In the genomic region with DNA sequence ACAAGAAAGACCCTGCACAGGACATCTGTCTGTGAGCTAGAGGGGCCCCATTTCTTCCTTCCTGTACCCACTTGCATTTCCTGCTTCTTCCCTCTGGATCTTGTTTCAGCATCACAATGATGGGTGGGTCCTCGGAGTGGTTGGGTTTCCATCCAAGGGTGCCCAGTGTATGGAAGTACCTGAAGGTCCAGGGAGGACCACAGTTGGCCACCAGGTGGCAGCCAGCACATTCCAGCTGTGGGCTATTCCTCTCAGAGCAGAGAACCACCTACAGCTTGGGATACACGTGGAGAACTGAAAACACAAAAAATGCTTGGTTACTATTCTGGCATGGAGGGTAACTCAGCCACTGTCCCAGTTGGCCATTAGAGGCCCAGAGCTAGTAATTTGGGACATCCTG, we compare ENCODE assay signal across 10 mouse cellular contexts. TPM values are rescaled to one million over a fixed set of nuclear protein-coding genes. Genes with fewer than 3 reads are reported as not detected.
DNase-seq lines count a peak whose midpoint lies in the region; ATAC-seq and TF ChIP-seq lines count a peak whose summit lies in the region.
"Had no signal": no experiment of that assay in that cellular context is flagged by ENCODE, and none has a peak within 500 bp of the region (broad histone marks: within the 10 kb centered on the region; RNA-seq: fewer than 3 reads in every experiment).

No protein-coding gene starts in this region.

- no peaks in the 10 kb centered on the region for H3K79me3 ChIP-seq in C2C12 (ENCODE audit: low read depth)

- TF ChIP-seq EP300 in heart, postnatal 0 days (IDR thresholded peaks at IDR 0.05; ENCODE audit: low read depth) = no peak

- no peaks in the 10 kb centered on the region for H3K79me2 ChIP-seq in C2C12 (ENCODE audit: control insufficient read depth, insufficient read depth)

- no peak for ATAC-seq in forebrain, embryonic 15.5 days (replicated peaks)
- ATAC-seq in heart, postnatal 0 days (ENCODE audit: insufficient read depth, low read depth) = peak; percentile 81
- peak; percentile 54; the same call in 1 of the 2 replicates for ATAC-seq in stomach, embryonic 16.5 days (ENCODE audit: insufficient read depth, low FRiP score)

- TF ChIP-seq POLR2A in brain, embryonic 14.5 days (IDR thresholded peaks at IDR 0.05; ENCODE audit: borderline replicate concordance, extremely low read depth, insufficient read depth, insufficient read length, poor library complexity, severe bottlenecking) = no peak

- no peak overlapping the region for H3ac ChIP-seq in C2C12 (ENCODE audit: control insufficient read depth, insufficient read length, low read depth)

- peaks cover 13% of the 10 kb centered on the region; the same call in 1 of the 2 replicates for H3K4me1 ChIP-seq in forebrain, embryonic 10.5 days
- peaks cover 14% of the 10 kb centered on the region for H3K4me1 ChIP-seq in forebrain, embryonic 15.5 days
- H3K4me1 ChIP-seq in heart, postnatal 0 days (ENCODE audit: control insufficient read depth, insufficient read depth) = no peaks in the 10 kb centered on the region
- no peaks in the 10 kb centered on the region; the same call in 1 of the 2 replicates for H3K4me1 ChIP-seq in stomach, embryonic 16.5 days (ENCODE audit: control insufficient read depth, insufficient read depth, low read length)

- no peaks in the 10 kb centered on the region for H3K27me3 ChIP-seq in forebrain, embryonic 10.5 days (ENCODE audit: poor library complexity, severe bottlenecking)
- H3K27me3 ChIP-seq in forebrain, embryonic 15.5 days = no peaks in the 10 kb centered on the region
- peaks cover 41% of the 10 kb centered on the region for H3K27me3 ChIP-seq in C2C12 (ENCODE audit: control insufficient read depth, insufficient read depth, insufficient read length)
- H3K27me3 ChIP-seq in heart, postnatal 0 days (ENCODE audit: control insufficient read depth, insufficient read depth, low read length) = no peaks in the 10 kb centered on the region
- H3K27me3 ChIP-seq in stomach, embryonic 16.5 days (ENCODE audit: control insufficient read depth, insufficient read depth, low read length) = no peaks in the 10 kb centered on the region

- H3K4me3 ChIP-seq in forebrain, embryonic 10.5 days = no peak overlapping the region
- H3K4me3 ChIP-seq in forebrain, embryonic 15.5 days = no peak overlapping the region
- no peak overlapping the region for H3K4me3 ChIP-seq in C2C12 (ENCODE audit: insufficient read depth, poor library complexity, severe bottlenecking)
- no peak overlapping the region for H3K4me3 ChIP-seq in heart, postnatal 0 days (ENCODE audit: low read depth, low read length)
- H3K4me3 ChIP-seq in stomach, embryonic 16.5 days (replicated peaks; ENCODE audit: low read length) = no peak overlapping the region

- DNase-seq in forebrain, embryonic 10.5 days (ENCODE audit: extremely low spot score, low spot score) = peak; percentile 28
- DNase-seq in brain, embryonic 14.5 days (ENCODE audit: low read depth) = peak; percentile 60
- peak; percentile 51 for DNase-seq in heart, postnatal 0 days (ENCODE audit: low spot score)
- peak; percentile 83 for DNase-seq in kidney, postnatal 10 days
- peak; percentile 74 to 77 for DNase-seq in lung, postnatal 4 days

- WGBS in forebrain, embryonic 10.5 days = 65% methylated on average over 2 of the region's 2 CpGs
- WGBS in forebrain, embryonic 15.5 days = 45% methylated on average over 2 of the region's 2 CpGs
- 19% methylated on average over 2 of the region's 2 CpGs for WGBS in heart, postnatal 0 days
- 26% methylated on average over 2 of the region's 2 CpGs for WGBS in stomach, embryonic 16.5 days

- no peaks in the 10 kb centered on the region for H3K9me3 ChIP-seq in forebrain, embryonic 10.5 days
- no peaks in the 10 kb centered on the region for H3K9me3 ChIP-seq in forebrain, embryonic 15.5 days
- H3K9me3 ChIP-seq in heart, postnatal 0 days (replicated peaks; ENCODE audit: control insufficient read depth, low read length) = no peaks in the 10 kb centered on the region
- H3K9me3 ChIP-seq in stomach, embryonic 16.5 days (replicated peaks; ENCODE audit: control insufficient read depth, low read length) = no peaks in the 10 kb centered on the region

- H3K27ac ChIP-seq in forebrain, embryonic 10.5 days = no peak overlapping the region
- H3K27ac ChIP-seq in forebrain, embryonic 15.5 days (replicated peaks) = no peak overlapping the region
- no peak overlapping the region for H3K27ac ChIP-seq in heart, postnatal 0 days (ENCODE audit: low read depth)
- H3K27ac ChIP-seq in stomach, embryonic 16.5 days (ENCODE audit: low read length) = no peak overlapping the region

- H3K36me3 ChIP-seq in forebrain, embryonic 10.5 days (replicated peaks) = no peaks in the 10 kb centered on the region
- H3K36me3 ChIP-seq in forebrain, embryonic 15.5 days = no peaks in the 10 kb centered on the region
- no peaks in the 10 kb centered on the region for H3K36me3 ChIP-seq in C2C12 (ENCODE audit: control insufficient read depth, insufficient read depth)
- no peaks in the 10 kb centered on the region for H3K36me3 ChIP-seq in heart, postnatal 0 days (replicated peaks; ENCODE audit: control insufficient read depth, insufficient read depth, low read length)
- no peaks in the 10 kb centered on the region for H3K36me3 ChIP-seq in stomach, embryonic 16.5 days (ENCODE audit: control insufficient read depth, insufficient read depth, low read length)

- TF ChIP-seq CTCF in C2C12 (IDR thresholded peaks at IDR 0.05; ENCODE audit: control insufficient read depth, insufficient read depth, insufficient read length) = peak; percentile 57
- TF ChIP-seq CTCF in brain, embryonic 14.5 days (IDR thresholded peaks at IDR 0.05; ENCODE audit: borderline replicate concordance, extremely low read depth, insufficient read depth, insufficient read length) = peak; percentile 79
- TF ChIP-seq CTCF in heart, postnatal 0 days (IDR thresholded peaks at IDR 0.05; ENCODE audit: low read depth) = peak; percentile 94

- no peak overlapping the region for H3K9ac ChIP-seq in forebrain, embryonic 15.5 days (replicated peaks)
- no peak overlapping the region for H3K9ac ChIP-seq in heart, postnatal 0 days (replicated peaks; ENCODE audit: low read depth, low read length)
- H3K9ac ChIP-seq in stomach, embryonic 16.5 days (ENCODE audit: low read length) = no peak overlapping the region

- no peak overlapping the region for H3K4me2 ChIP-seq in forebrain, embryonic 15.5 days (replicated peaks)
- no peak overlapping the region for H3K4me2 ChIP-seq in heart, postnatal 0 days (ENCODE audit: low read depth, low read length)
- H3K4me2 ChIP-seq in stomach, embryonic 16.5 days (ENCODE audit: low read depth, low read length) = no peak overlapping the region

TF ChIP-seq in C2C12, 6 proteins besides CTCF, POLR2A, EP300 and RAD21:
- TF ChIP-seq USF1 (IDR thresholded peaks at IDR 0.05; ENCODE audit: low read depth) = no peak
- no peak for TF ChIP-seq FOSL1 (IDR thresholded peaks at IDR 0.05; ENCODE audit: insufficient read depth, low read length, poor library complexity, severe bottlenecking)
- no peak for TF ChIP-seq MYOG (IDR thresholded peaks at IDR 0.05; ENCODE audit: control insufficient read depth, extremely low read depth, insufficient read length)
- TF ChIP-seq MYOD1 (IDR thresholded peaks at IDR 0.05; ENCODE audit: control insufficient read depth, insufficient read length, low read depth) = no peak
- TF ChIP-seq CEBPB (IDR thresholded peaks at IDR 0.05; ENCODE audit: low read depth) = no peak
- no peak for TF ChIP-seq MAX (IDR thresholded peaks at IDR 0.05)

RNA-seq across cellular contexts. Expression of gene Tmem255b, which starts 20.3 kb away (rescaled TPM):
- polyA plus RNA-seq in forebrain, embryonic 10.5 days (2016; fragmentation: Nextera tagmentation; extraction: Ambion mirVana) = 0.19 and 0.22 TPM in 2 replicates
- polyA plus RNA-seq in forebrain, embryonic 15.5 days (2015; fragmentation: Nextera tagmentation; extraction: Ambion mirVana) = 0.36 TPM in 1 of 2 replicates, not detected in the other
- not detected for polyA plus RNA-seq in C2C12 (2012; fragmentation: generic; extraction: Trizol)
- polyA plus RNA-seq in brain, embryonic 14.5 days (2012; rRNA removed) = 0.20 and 0.27 TPM in 2 replicates
- total RNA-seq in heart, postnatal 0 days (2014; rRNA removed; ENCODE audit: low replicate concordance) = 3.1 and 8.9 TPM in 2 replicates
- polyA plus RNA-seq in heart, postnatal 0 days (2015; fragmentation: Nextera tagmentation; extraction: Ambion mirVana) = 3.3 and 3.6 TPM in 2 replicates
- polyA plus RNA-seq in stomach, embryonic 16.5 days (2015; fragmentation: Nextera tagmentation; extraction: Ambion mirVana) = 4.3 and 5.0 TPM in 2 replicates

RNA-seq across cellular contexts. Expression of gene Gas6, which starts 39.0 kb away (rescaled TPM):
- polyA plus RNA-seq in forebrain, embryonic 10.5 days (2016; fragmentation: Nextera tagmentation; extraction: Ambion mirVana) = 6.1 and 7.6 TPM in 2 replicates
- 21.1 and 23.3 TPM in 2 replicates for polyA plus RNA-seq in forebrain, embryonic 15.5 days (2015; fragmentation: Nextera tagmentation; extraction: Ambion mirVana)
- 0.73 TPM for polyA plus RNA-seq in C2C12 (2012; fragmentation: generic; extraction: Trizol)
- polyA plus RNA-seq in brain, embryonic 14.5 days (2012; rRNA removed) = 25.8 and 36.6 TPM in 2 replicates
- 275 and 304 TPM in 2 replicates for total RNA-seq in heart, postnatal 0 days (2014; rRNA removed; ENCODE audit: low replicate concordance)
- 175 and 179 TPM in 2 replicates for polyA plus RNA-seq in heart, postnatal 0 days (2015; fragmentation: Nextera tagmentation; extraction: Ambion mirVana)
- 151 and 162 TPM in 2 replicates for polyA plus RNA-seq in stomach, embryonic 16.5 days (2015; fragmentation: Nextera tagmentation; extraction: Ambion mirVana)

RNA-seq across cellular contexts. Expression of gene Grk1, which starts 50.4 kb away (rescaled TPM):
- polyA plus RNA-seq in forebrain, embryonic 10.5 days (2016; fragmentation: Nextera tagmentation; extraction: Ambion mirVana) = 0.04 TPM in 2 replicates
- 0.03 TPM in 1 of 2 replicates, not detected in the other for polyA plus RNA-seq in forebrain, embryonic 15.5 days (2015; fragmentation: Nextera tagmentation; extraction: Ambion mirVana)
- polyA plus RNA-seq in C2C12 (2012; fragmentation: generic; extraction: Trizol) = not detected
- 0.06 and 0.10 TPM in 2 replicates for polyA plus RNA-seq in brain, embryonic 14.5 days (2012; rRNA removed)
- 0.42 TPM in 1 of 2 replicates, not detected in the other for total RNA-seq in heart, postnatal 0 days (2014; rRNA removed; ENCODE audit: low replicate concordance)
- not detected in 2 replicates for polyA plus RNA-seq in heart, postnatal 0 days (2015; fragmentation: Nextera tagmentation; extraction: Ambion mirVana)
- 0.02 TPM in 1 of 2 replicates, not detected in the other for polyA plus RNA-seq in stomach, embryonic 16.5 days (2015; fragmentation: Nextera tagmentation; extraction: Ambion mirVana)
- total RNA-seq: layer of hippocampus, postnatal 14 days had no signal
- polyA plus RNA-seq: stomach, embryonic 14.5 days had no signal

RNA-seq across cellular contexts. Expression of gene Atp4b, which starts 58.7 kb away (rescaled TPM):
- polyA plus RNA-seq in forebrain, embryonic 10.5 days (2016; fragmentation: Nextera tagmentation; extraction: Ambion mirVana) = 0.10 TPM in 1 of 2 replicates, not detected in the other
- not detected in 2 replicates for polyA plus RNA-seq in forebrain, embryonic 15.5 days (2015; fragmentation: Nextera tagmentation; extraction: Ambion mirVana)
- not detected for polyA plus RNA-seq in C2C12 (2012; fragmentation: generic; extraction: Trizol)
- not detected in 2 replicates for polyA plus RNA-seq in brain, embryonic 14.5 days (2012; rRNA removed)
- total RNA-seq in heart, postnatal 0 days (2014; rRNA removed; ENCODE audit: low replicate concordance) = not detected in 2 replicates
- 0.08 and 0.14 TPM in 2 replicates for polyA plus RNA-seq in heart, postnatal 0 days (2015; fragmentation: Nextera tagmentation; extraction: Ambion mirVana)
- 59.5 and 89.0 TPM in 2 replicates for polyA plus RNA-seq in stomach, embryonic 16.5 days (2015; fragmentation: Nextera tagmentation; extraction: Ambion mirVana)
- total RNA-seq: layer of hippocampus, postnatal 14 days had no signal

Comparison
In these comparisons a context has a peak if more than half of its experiments do, and no peak if none do; other contexts are left out.
1. DNase-seq: peak in every context shown above with its lines; median percentile 83 in kidney, postnatal 10 days; 76 in lung, postnatal 4 days; 60 in brain, embryonic 14.5 days; 51 in heart, postnatal 0 days; 28 in forebrain, embryonic 10.5 days.